24 mouse cellular contexts compared by ENCODE assay signal in the genomic region with DNA sequence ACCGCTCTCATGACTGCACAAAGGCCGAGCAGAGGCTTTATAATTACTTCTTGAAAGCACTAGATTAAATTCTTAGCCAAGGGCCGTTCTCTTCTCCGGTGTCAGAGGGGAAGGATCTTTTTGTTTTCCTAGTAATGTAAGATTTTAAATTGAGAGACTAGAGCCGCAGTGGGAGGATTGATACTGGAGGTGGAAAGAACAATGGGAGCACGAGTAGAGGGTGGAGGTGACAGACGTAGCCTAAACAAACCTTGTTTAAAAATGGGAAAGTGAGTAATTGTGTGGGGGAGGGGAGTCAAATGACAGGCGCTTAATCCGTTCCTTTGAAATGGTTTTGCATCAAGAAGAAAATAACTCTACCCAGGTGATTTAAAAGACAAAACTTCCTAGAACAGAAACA.
DNase-seq lines count a peak whose midpoint lies in the region; ATAC-seq lines count a peak whose summit lies in the region.
"Had no signal": no experiment of that assay in that cellular context is flagged by ENCODE, and none has a peak within 500 bp of the region (broad histone marks: within the 10 kb centered on the region; RNA-seq: fewer than 3 reads in every experiment).

No protein-coding gene starts in this region.

- no peaks in the 10 kb centered on the region for H3K9me3 ChIP-seq in kidney, embryonic 14.5 days (ENCODE audit: control insufficient read depth, low read length)
- H3K9me3 ChIP-seq in midbrain, embryonic 14.5 days (ENCODE audit: control insufficient read depth, low read length): no peaks in the 10 kb centered on the region
- H3K9me3 ChIP-seq in midbrain, embryonic 16.5 days (replicated peaks; ENCODE audit: control insufficient read depth, low read length, poor library complexity, severe bottlenecking): no peaks in the 10 kb centered on the region
- H3K9me3 ChIP-seq: embryonic facial prominence, embryonic 13.5 days; forebrain, embryonic 10.5 days; forebrain, embryonic 13.5 days; hindbrain, embryonic 13.5 days had no signal

- H3K27ac ChIP-seq in kidney, embryonic 14.5 days (ENCODE audit: low read depth, low read length): no peak overlapping the region
- no peak overlapping the region for H3K27ac ChIP-seq in midbrain, embryonic 14.5 days (replicated peaks; ENCODE audit: low read depth, low read length)
- no peak overlapping the region for H3K27ac ChIP-seq in midbrain, embryonic 16.5 days (ENCODE audit: low read length)
- H3K27ac ChIP-seq: embryonic facial prominence, embryonic 13.5 days; forebrain, embryonic 10.5 days; forebrain, embryonic 13.5 days; hindbrain, embryonic 10.5 days; hindbrain, embryonic 13.5 days had no signal

- 19% methylated on average over 9 of the region's 9 CpGs for WGBS in kidney, embryonic 14.5 days
- WGBS in midbrain, embryonic 14.5 days: 41% methylated on average over 9 of the region's 9 CpGs
- WGBS in midbrain, embryonic 16.5 days: 32% methylated on average over 9 of the region's 9 CpGs

- no peak overlapping the region for H3K9ac ChIP-seq in kidney, embryonic 14.5 days (ENCODE audit: low read depth, low read length)
- H3K9ac ChIP-seq in midbrain, embryonic 14.5 days (replicated peaks; ENCODE audit: low read length): no peak overlapping the region
- H3K9ac ChIP-seq in midbrain, embryonic 16.5 days (ENCODE audit: low read depth, low read length): no peak overlapping the region
- H3K9ac ChIP-seq: embryonic facial prominence, embryonic 13.5 days; forebrain, embryonic 13.5 days; hindbrain, embryonic 13.5 days had no signal

- H3K4me2 ChIP-seq in kidney, embryonic 14.5 days (replicated peaks; ENCODE audit: low read depth, low read length): no peak overlapping the region
- H3K4me2 ChIP-seq in midbrain, embryonic 14.5 days (ENCODE audit: low read length): no peak overlapping the region
- no peak overlapping the region for H3K4me2 ChIP-seq in midbrain, embryonic 16.5 days (ENCODE audit: low read length)
- H3K4me2 ChIP-seq: embryonic facial prominence, embryonic 13.5 days; forebrain, embryonic 13.5 days; heart, embryonic 11.5 days; hindbrain, embryonic 13.5 days had no signal

- no peaks in the 10 kb centered on the region for H3K4me1 ChIP-seq in kidney, embryonic 14.5 days (ENCODE audit: control insufficient read depth, insufficient read depth, low read length)
- no peaks in the 10 kb centered on the region for H3K4me1 ChIP-seq in midbrain, embryonic 14.5 days (ENCODE audit: control insufficient read depth, insufficient read depth, low read length)
- no peaks in the 10 kb centered on the region; the same call in 1 of the 2 replicates for H3K4me1 ChIP-seq in midbrain, embryonic 16.5 days (ENCODE audit: control insufficient read depth, insufficient read depth, low read length)
- H3K4me1 ChIP-seq: embryonic facial prominence, embryonic 13.5 days; hindbrain, embryonic 13.5 days had no signal

- no peaks in the 10 kb centered on the region for H3K36me3 ChIP-seq in kidney, embryonic 14.5 days (ENCODE audit: control insufficient read depth, insufficient read depth, low read length)
- H3K36me3 ChIP-seq in midbrain, embryonic 14.5 days (ENCODE audit: control insufficient read depth, insufficient read depth, low read length): no peaks in the 10 kb centered on the region
- H3K36me3 ChIP-seq in midbrain, embryonic 16.5 days (ENCODE audit: control insufficient read depth, insufficient read depth, low read length): no peaks in the 10 kb centered on the region
- H3K36me3 ChIP-seq: embryonic facial prominence, embryonic 13.5 days; forebrain, embryonic 10.5 days; hindbrain, embryonic 10.5 days; hindbrain, embryonic 13.5 days had no signal

- H3K27me3 ChIP-seq in kidney, embryonic 14.5 days (ENCODE audit: control insufficient read depth, insufficient read depth, low read length): no peaks in the 10 kb centered on the region
- H3K27me3 ChIP-seq in midbrain, embryonic 14.5 days (ENCODE audit: control insufficient read depth, insufficient read depth, low read length): no peaks in the 10 kb centered on the region
- no peaks in the 10 kb centered on the region for H3K27me3 ChIP-seq in midbrain, embryonic 16.5 days (ENCODE audit: control insufficient read depth, insufficient read depth, low read depth, low read length)
- H3K27me3 ChIP-seq: embryonic facial prominence, embryonic 13.5 days; forebrain, embryonic 13.5 days; hindbrain, embryonic 13.5 days had no signal

- DNase-seq in embryo, embryonic 10.5 days (ENCODE audit: low spot score): peak; percentile 15
- no peak for DNase-seq in embryo, embryonic 10 days (ENCODE audit: low spot score)
- DNase-seq in kidney, postnatal 14 days: no peak
- DNase-seq in midbrain, embryonic 14.5 days: peak; percentile 3
- DNase-seq in lung, postnatal 25 days (ENCODE audit: low spot score): no peak
- DNase-seq: adrenal gland, postnatal 10 days; adrenal gland, postnatal 36 days; cerebellum, adult 11 months; cerebellum, adult 2 months; cerebellum, adult 9-11 months; cerebellum, postnatal 25 days; gastrocnemius, postnatal 10 days; gastrocnemius, postnatal 36 days; heart, postnatal 36 days had no signal

- ATAC-seq in kidney, embryonic 14.5 days (ENCODE audit: low FRiP score, low TSS enrichment): peak; percentile 80
- ATAC-seq in midbrain, embryonic 14.5 days (ENCODE audit: low FRiP score, low TSS enrichment): no peak
- no peak for ATAC-seq in midbrain, embryonic 16.5 days
- ATAC-seq: forebrain, embryonic 13.5 days; forebrain, embryonic 16.5 days; hindbrain, embryonic 16.5 days had no signal

- no peak overlapping the region for H3K4me3 ChIP-seq in kidney, embryonic 14.5 days (ENCODE audit: low read length)
- no peak overlapping the region for H3K4me3 ChIP-seq in midbrain, embryonic 14.5 days (replicated peaks; ENCODE audit: low read depth, low read length)
- H3K4me3 ChIP-seq in midbrain, embryonic 16.5 days (ENCODE audit: low read depth, low read length): no peak overlapping the region
- H3K4me3 ChIP-seq: embryonic facial prominence, embryonic 13.5 days; forebrain, embryonic 10.5 days; forebrain, embryonic 13.5 days; hindbrain, embryonic 10.5 days; hindbrain, embryonic 13.5 days had no signal

Comparison
In these comparisons a context has a peak if more than half of its experiments do, and no peak if none do; other contexts are left out.
1. DNase-seq: peak in embryo, embryonic 10.5 days (single experiment) and midbrain, embryonic 14.5 days (single experiment); none in embryo, embryonic 10 days (single experiment), kidney, postnatal 14 days (single experiment) and lung, postnatal 25 days (single experiment).